Mouse (Mus musculus) Patski (cell line): ENCODE results near the gene Tnfaip2. TPM values are rescaled to one million over a fixed set of nuclear protein-coding genes. Genes with fewer than 3 reads are reported as not detected.

Experiments
- ATAC-seq: fragments of 100-300 bp; one replicate; pipeline ENCODE4 v1.8.0; 2021
- CTCF ChIA-PET: fragments of 350-600 bp; sonication (Branson Sonifier 250); formaldehyde crosslinking; loops from one replicate; lab custom pipeline; 2022; ENCODE audit warnings: inconsistent platforms; lab: Charles Lee
- POLR2A ChIA-PET: fragments of 350-600 bp; sonication (Branson Sonifier 250); formaldehyde crosslinking; loops from one replicate; lab custom pipeline; 2022; ENCODE audit warnings: antibody characterized with exemption, inconsistent platforms; lab: Charles Lee
- DNase-seq: peaks from one replicate; pipeline ENCODE4 v3.0.0-alpha.2; 2011; ENCODE audit warnings: low read depth, low spot score
- H3K27me3 ChIP-seq: fragments of 371-371 bp; one replicate; pipeline ENCODE4 v1.5.1; 2021
- CTCF ChIP-seq: fragments of 100-300 bp; IDR thresholded peaks from one replicate; pipeline ENCODE4 v1.5.1; 2021
- in situ Hi-C: fragments of 300-500 bp; cut with MboI; formaldehyde crosslinking; loops from 3 replicates; pipeline ENCODE4 v1.11.1; 2018; ENCODE audit warnings: low pct_unique_long_range_greater_than_20kb, mixed read lengths
- polyA plus RNA-seq: library from polyadenylated mRNA; unstranded; gene quantifications from one replicate; pipeline ENCODE4 v1.2.3, GENCODE M21; 2021

Gene Tnfaip2
- polyA plus RNA-seq, 1 experiment from 2014 or later = 57.5 TPM

GRCm38 (mm10) chr12:111466369-111466768, 24.1 kb downstream of the Tnfaip2 start:
- no peak for TF ChIP-seq CTCF
- POLR2A ChIA-PET = no interaction called here
- H3K27me3 ChIP-seq = no peaks in the 10 kb centered on the region
- no peak for ATAC-seq
- in situ Hi-C loops = loop anchor here (5.0 kb wide), 1 partner anchor 39 kb away; no protein-coding TSS in a partner anchor
- DNase-seq = no peak
- CTCF ChIA-PET = interaction anchor here (2.4 kb wide), 1 partner anchor 41 kb away, joined by 7 read pairs; no protein-coding TSS in a partner anchor

- no peak for ATAC-seq
- ChIA-PET CTCF (interaction anchor here (0.8 to 2.4 kb wide), 4 partner anchors 9 to 43 kb away, joined by 3 to 7 read pairs (median 3); no protein-coding TSS in a partner anchor), POLR2A (no interaction called here)
- H3K27me3 ChIP-seq = no peaks in the 10 kb centered on the region
- no peak for DNase-seq
- no peak for TF ChIP-seq CTCF
- in situ Hi-C loops = loop anchor here (5.0 kb wide), 1 partner anchor 41 kb away; no protein-coding TSS in a partner anchor
Observed at GRCm38 (mm10) chr12:111468206-111468605, 25.9 kb downstream of the Tnfaip2 start.

- H3K27me3 ChIP-seq = no peaks in the 10 kb centered on the region
- no peak for ATAC-seq
- DNase-seq = no peak
- TF ChIP-seq CTCF = peak; percentile 80
- ChIA-PET POLR2A (no interaction called here), CTCF (interaction anchor here (0.8 to 3.5 kb wide), 8 partner anchors 10 to 196 kb away, joined by 3 to 44 read pairs (median 4); no protein-coding TSS in a partner anchor)
- in situ Hi-C loops = loop anchor here (5.0 kb wide), 1 partner anchor 42 kb away; no protein-coding TSS in a partner anchor
Observed at GRCm38 (mm10) chr12:111469507-111469906, 27.2 kb downstream of the Tnfaip2 start.

GRCm38 (mm10) chr12:111471119-111471518, 28.9 kb downstream of the Tnfaip2 start:
- POLR2A ChIA-PET = interaction anchor here (1.5 kb wide), 1 partner anchor 42 kb away, joined by 3 read pairs; no protein-coding TSS in a partner anchor
- DNase-seq = no peak
- in situ Hi-C loops = no loop called here
- H3K27me3 ChIP-seq = no peaks in the 10 kb centered on the region
- no peak for TF ChIP-seq CTCF
- CTCF ChIA-PET = interaction anchor here (1.4 to 3.5 kb wide), 3 partner anchors 9 to 46 kb away, joined by 3 to 44 read pairs (median 3); no protein-coding TSS in a partner anchor
- ATAC-seq = no peak

GRCm38 (mm10) chr12:111471721-111472120, 29.5 kb downstream of the Tnfaip2 start:
- DNase-seq (no peak), ATAC-seq (no peak)
- in situ Hi-C loops = no loop called here
- ChIA-PET POLR2A (interaction anchor here (1.5 kb wide), 1 partner anchor 42 kb away, joined by 3 read pairs; no protein-coding TSS in a partner anchor), CTCF (interaction anchor here (1.4 to 3.5 kb wide), 3 partner anchors 9 to 46 kb away, joined by 3 to 44 read pairs (median 3); no protein-coding TSS in a partner anchor)
- no peak for TF ChIP-seq CTCF
- H3K27me3 ChIP-seq = no peaks in the 10 kb centered on the region

GRCm38 (mm10) chr12:111472886-111473285, 30.6 kb downstream of the Tnfaip2 start:
- POLR2A ChIA-PET = no interaction called here
- H3K27me3 ChIP-seq = no peaks in the 10 kb centered on the region
- TF ChIP-seq CTCF = no peak
- DNase-seq = no peak
- no peak for ATAC-seq
- in situ Hi-C loops = no loop called here
- CTCF ChIA-PET = interaction anchor here (1.5 to 1.6 kb wide), 2 partner anchors 14 to 47 kb away, joined by 3 to 4 read pairs; no protein-coding TSS in a partner anchor

GRCm38 (mm10) chr12:111474384-111474783, 32.1 kb downstream of the Tnfaip2 start:
- no peaks in the 10 kb centered on the region for H3K27me3 ChIP-seq
- TF ChIP-seq CTCF = no peak
- CTCF ChIA-PET = interaction anchor here (1.2 to 1.5 kb wide), 2 partner anchors 12 to 49 kb away, joined by 3 to 7 read pairs; no protein-coding TSS in a partner anchor
- no peak for ATAC-seq
- in situ Hi-C loops = no loop called here
- POLR2A ChIA-PET = no interaction called here
- no peak for DNase-seq

- in situ Hi-C loops = no loop called here
- no peak for DNase-seq
- H3K27me3 ChIP-seq = no peaks in the 10 kb centered on the region
- TF ChIP-seq CTCF = peak; percentile 45
- CTCF ChIA-PET = interaction anchor here (1.2 kb wide), 1 partner anchor 50 kb away, joined by 7 read pairs; no protein-coding TSS in a partner anchor
- POLR2A ChIA-PET = no interaction called here
- ATAC-seq = no peak
Observed at GRCm38 (mm10) chr12:111474893-111475643, 32.8 kb downstream of the Tnfaip2 start.

GRCm38 (mm10) chr12:111478924-111479323, 36.7 kb downstream of the Tnfaip2 start:
- ChIA-PET POLR2A (no interaction called here), CTCF (interaction anchor here (0.9 to 3.6 kb wide), 5 partner anchors 26 to 58 kb away, joined by 3 to 31 read pairs (median 4); no protein-coding TSS in a partner anchor)
- DNase-seq (no peak), ATAC-seq (no peak)
- no peaks in the 10 kb centered on the region for H3K27me3 ChIP-seq
- in situ Hi-C loops = no loop called here
- TF ChIP-seq CTCF = no peak

GRCm38 (mm10) chr12:111479917-111480316, 37.6 kb downstream of the Tnfaip2 start:
- in situ Hi-C loops = no loop called here
- ATAC-seq (no peak), DNase-seq (no peak)
- ChIA-PET CTCF (interaction anchor here (0.7 to 3.6 kb wide), 9 partner anchors 9 to 59 kb away, joined by 3 to 31 read pairs (median 3); no protein-coding TSS in a partner anchor), POLR2A (interaction anchor here (0.6 to 0.7 kb wide), 2 partner anchors 19 to 140 kb away, joined by 3 read pairs; no protein-coding TSS in a partner anchor)
- no peaks in the 10 kb centered on the region for H3K27me3 ChIP-seq
- peak; percentile 85 for TF ChIP-seq CTCF
